Mouse (Mus musculus): Measurements from ENCODE around the gene Secisbp2l.

DNA sequence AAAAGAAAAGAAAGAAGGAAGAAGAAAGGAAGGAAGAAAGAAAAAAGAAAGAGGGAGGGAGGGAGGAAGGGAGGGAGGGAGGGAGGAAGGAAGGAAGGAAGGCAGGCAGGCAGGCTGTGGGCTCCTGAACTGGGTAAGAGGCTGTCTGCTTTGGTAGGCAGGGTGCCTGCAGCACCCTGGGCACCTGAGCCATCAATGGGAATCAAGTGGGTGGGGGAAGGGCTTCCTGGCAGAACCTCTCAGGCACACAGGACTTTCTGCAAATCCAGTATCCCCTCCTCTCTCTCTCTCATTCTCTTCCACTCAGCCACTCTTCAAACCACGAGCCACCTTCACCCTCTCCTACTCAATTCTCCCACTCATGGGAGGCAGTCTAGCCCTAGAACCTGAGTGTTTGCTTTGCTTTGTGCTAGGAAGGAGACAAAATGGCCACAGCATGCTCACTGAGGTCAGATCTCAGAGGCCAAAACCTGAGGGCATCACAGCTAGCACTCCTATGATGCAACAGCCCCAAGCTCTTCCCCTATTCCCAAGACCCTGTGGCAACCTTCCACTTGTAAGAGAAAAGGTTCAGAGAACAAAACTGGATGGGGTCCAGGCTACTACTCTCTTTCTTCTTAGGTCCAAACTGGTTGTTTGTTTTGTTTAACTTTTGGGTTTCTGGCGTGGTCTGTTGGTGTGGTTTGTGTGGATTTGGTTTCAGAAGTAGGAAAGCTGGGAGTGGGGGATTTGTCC, 9.6 kb upstream of the Secisbp2l start:
- TF ChIP-seq GATA1 (IDR thresholded peaks at IDR 0.05; ENCODE audit: borderline replicate concordance, low read length) (no peak), FLI1 (IDR thresholded peaks at IDR 0.05; ENCODE audit: low read length) (no peak)
